Mouse (Mus musculus): ENCODE measurements around the gene Mboat1. TPM values are rescaled to one million over a fixed set of nuclear protein-coding genes. Genes with fewer than 3 reads are reported as not detected.

Mboat1 gene
- polyA plus RNA-seq, 1 experiment from 2014 or later: 1.5 TPM

DNA sequence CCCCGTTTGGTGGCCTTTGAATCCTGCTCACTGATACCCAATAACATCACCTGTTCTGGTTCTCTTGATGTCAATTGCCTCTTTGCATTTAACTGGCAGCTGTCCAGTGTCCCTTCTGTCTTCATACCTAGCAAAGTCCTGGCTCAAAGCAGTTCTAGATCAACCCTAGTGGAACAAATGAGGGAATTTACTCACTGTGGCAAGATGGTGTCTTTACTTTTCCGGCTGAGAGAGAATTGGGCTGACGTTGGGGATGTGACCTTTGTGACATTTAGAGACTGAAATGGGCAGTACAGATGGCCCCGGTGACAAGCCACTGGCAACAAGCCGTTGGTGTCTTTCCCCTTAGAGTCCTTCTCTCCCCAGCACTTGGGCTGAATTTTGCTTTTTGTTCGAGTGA is 118.1 kb downstream of the Mboat1 start:
- TF ChIP-seq CTCF (IDR thresholded peaks at IDR 0.05; ENCODE audit: low read depth): no peak
- no peak for TF ChIP-seq EP300 (IDR thresholded peaks at IDR 0.05; ENCODE audit: low read depth)
- H3K36me3 ChIP-seq (replicated peaks; ENCODE audit: insufficient read depth, low read length): no peaks in the 10 kb centered on the region
- ATAC-seq (no peak), DNase-seq (no peak)
- H3K4me2 ChIP-seq (ENCODE audit: low read depth, low read length): no peak overlapping the region
- H3K9me3 ChIP-seq (ENCODE audit: low read length): no peaks in the 10 kb centered on the region
- H3K27me3 ChIP-seq (ENCODE audit: insufficient read depth, low read length): no peaks in the 10 kb centered on the region
- 65% methylated on average over 6 of the region's 6 CpGs for WGBS (ENCODE audit: insufficient replicate concordance)
- no peak overlapping the region for H3K27ac ChIP-seq (ENCODE audit: low read depth)
- no peaks in the 10 kb centered on the region for H3K4me1 ChIP-seq (ENCODE audit: insufficient read depth)
- no peak overlapping the region for H3K4me3 ChIP-seq (ENCODE audit: low read depth, low read length)
- no peak overlapping the region for H3K9ac ChIP-seq (replicated peaks)

DNA sequence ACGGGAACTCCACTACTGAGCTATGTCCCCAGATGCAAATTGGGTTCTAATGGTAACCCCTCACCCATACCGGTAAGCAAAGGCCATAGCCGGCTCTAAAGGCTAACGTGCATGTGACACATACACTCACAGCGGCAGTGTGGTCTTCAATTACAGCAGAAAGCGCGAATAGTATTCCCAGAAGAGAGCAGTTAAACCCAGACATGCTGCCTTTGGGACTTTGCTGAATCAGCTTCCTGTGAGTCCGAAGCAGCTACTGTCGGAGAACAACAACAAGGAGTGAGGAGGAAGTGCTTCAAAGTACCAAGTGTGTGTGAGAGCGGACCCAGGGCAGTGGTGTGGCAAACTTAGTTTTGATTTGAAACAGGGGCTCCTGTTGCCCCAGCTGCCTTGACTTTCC is 122.5 kb downstream of the Mboat1 start:
- no peak overlapping the region for H3K4me3 ChIP-seq (ENCODE audit: low read depth, low read length)
- no peaks in the 10 kb centered on the region for H3K36me3 ChIP-seq (replicated peaks; ENCODE audit: insufficient read depth, low read length)
- ATAC-seq (no peak), DNase-seq (no peak)
- no peaks in the 10 kb centered on the region for H3K4me1 ChIP-seq (ENCODE audit: insufficient read depth)
- TF ChIP-seq CTCF (IDR thresholded peaks at IDR 0.05; ENCODE audit: low read depth) (no peak), EP300 (IDR thresholded peaks at IDR 0.05; ENCODE audit: low read depth) (no peak)
- 57% methylated on average over 10 of the region's 10 CpGs for WGBS (ENCODE audit: insufficient replicate concordance)
- no peak overlapping the region for H3K27ac ChIP-seq (ENCODE audit: low read depth)
- no peaks in the 10 kb centered on the region for H3K9me3 ChIP-seq (ENCODE audit: low read length)
- no peak overlapping the region for H3K4me2 ChIP-seq (ENCODE audit: low read depth, low read length)
- H3K9ac ChIP-seq (replicated peaks): no peak overlapping the region
- no peaks in the 10 kb centered on the region for H3K27me3 ChIP-seq (ENCODE audit: insufficient read depth, low read length)

DNA sequence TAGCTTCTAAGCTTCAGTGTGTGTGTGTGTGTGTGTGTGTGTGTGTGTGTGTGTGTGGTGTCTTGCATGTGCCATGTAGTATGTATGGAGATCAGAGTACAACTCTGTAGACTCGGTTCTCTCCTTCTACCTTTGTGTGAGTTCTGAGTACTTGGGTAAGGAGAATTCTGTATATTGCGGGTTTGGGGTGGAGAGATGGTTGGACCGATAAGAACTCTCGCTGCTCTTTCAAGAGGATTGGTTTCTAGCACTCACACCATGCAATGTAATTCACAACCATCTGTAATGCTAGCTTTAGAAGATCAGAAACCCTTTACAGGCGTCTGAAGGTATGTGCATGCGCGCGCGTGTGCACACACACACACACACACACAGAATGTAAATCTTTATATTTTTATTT is 123.0 kb downstream of the Mboat1 start:
- DNase-seq (no peak), ATAC-seq (no peak)
- H3K27me3 ChIP-seq (ENCODE audit: insufficient read depth, low read length): no peaks in the 10 kb centered on the region
- no peak overlapping the region for H3K4me3 ChIP-seq (ENCODE audit: low read depth, low read length)
- no peak overlapping the region for H3K9ac ChIP-seq (replicated peaks)
- TF ChIP-seq CTCF (IDR thresholded peaks at IDR 0.05; ENCODE audit: low read depth): no peak
- TF ChIP-seq EP300 (IDR thresholded peaks at IDR 0.05; ENCODE audit: low read depth): no peak
- H3K9me3 ChIP-seq (ENCODE audit: low read length): no peaks in the 10 kb centered on the region
- H3K36me3 ChIP-seq (replicated peaks; ENCODE audit: insufficient read depth, low read length): no peaks in the 10 kb centered on the region
- no peak overlapping the region for H3K4me2 ChIP-seq (ENCODE audit: low read depth, low read length)
- 81% methylated on average over 9 of the region's 9 CpGs for WGBS (ENCODE audit: insufficient replicate concordance)
- H3K27ac ChIP-seq (ENCODE audit: low read depth): no peak overlapping the region
- H3K4me1 ChIP-seq (ENCODE audit: insufficient read depth): no peaks in the 10 kb centered on the region

DNA sequence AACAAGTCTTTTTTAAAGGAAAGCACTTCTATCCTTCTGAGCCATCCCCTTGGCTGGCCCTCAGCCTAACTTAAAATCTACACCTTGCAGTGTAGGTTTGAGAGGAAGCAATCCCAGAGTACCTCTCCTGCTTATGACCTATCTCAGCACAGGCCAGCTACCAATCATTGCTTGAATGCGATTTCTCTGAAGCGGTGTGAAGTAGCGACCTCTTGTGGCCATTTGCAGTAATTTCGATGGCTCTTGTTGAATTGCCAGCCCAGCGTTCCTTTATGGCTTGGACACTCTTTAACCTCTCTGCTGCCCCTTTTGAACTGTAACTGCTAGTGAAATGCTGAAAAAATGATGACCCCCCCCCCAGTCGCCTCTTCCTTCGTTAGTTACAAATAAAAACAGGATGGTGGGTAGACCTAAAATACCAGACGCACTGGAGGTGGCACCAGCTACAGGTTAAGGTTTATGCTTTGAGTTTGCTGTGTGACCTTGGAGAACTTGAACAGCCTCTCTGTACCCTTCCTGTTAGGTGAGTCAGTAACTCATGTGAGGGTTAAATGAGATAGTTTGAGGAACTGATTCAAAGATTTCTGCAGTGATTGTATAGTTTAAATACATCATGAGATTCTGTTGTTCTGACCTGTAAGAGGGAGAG is 123.7 kb downstream of the Mboat1 start:
- 13% methylated on average over 8 of the region's 8 CpGs for WGBS (ENCODE audit: insufficient replicate concordance)
- Histone ChIP-seq H3K4me2 (ENCODE audit: low read depth, low read length) (no peak overlapping the region), H3K27ac (ENCODE audit: low read depth) (no peak overlapping the region), H3K36me3 (replicated peaks; ENCODE audit: insufficient read depth, low read length) (no peaks in the 10 kb centered on the region), H3K4me3 (ENCODE audit: low read depth, low read length) (no peak overlapping the region), H3K4me1 (ENCODE audit: insufficient read depth) (no peaks in the 10 kb centered on the region), H3K9ac (replicated peaks) (no peak overlapping the region), H3K9me3 (ENCODE audit: low read length) (no peaks in the 10 kb centered on the region), H3K27me3 (ENCODE audit: insufficient read depth, low read length) (no peaks in the 10 kb centered on the region)
- TF ChIP-seq CTCF (IDR thresholded peaks at IDR 0.05; ENCODE audit: low read depth) (peak; percentile 92), EP300 (IDR thresholded peaks at IDR 0.05; ENCODE audit: low read depth) (no peak)
- DNase-seq: peak; percentile 72
- ATAC-seq: 0 out of 2 replicates have a peak, but pooled peaks have one; percentile 27

DNA sequence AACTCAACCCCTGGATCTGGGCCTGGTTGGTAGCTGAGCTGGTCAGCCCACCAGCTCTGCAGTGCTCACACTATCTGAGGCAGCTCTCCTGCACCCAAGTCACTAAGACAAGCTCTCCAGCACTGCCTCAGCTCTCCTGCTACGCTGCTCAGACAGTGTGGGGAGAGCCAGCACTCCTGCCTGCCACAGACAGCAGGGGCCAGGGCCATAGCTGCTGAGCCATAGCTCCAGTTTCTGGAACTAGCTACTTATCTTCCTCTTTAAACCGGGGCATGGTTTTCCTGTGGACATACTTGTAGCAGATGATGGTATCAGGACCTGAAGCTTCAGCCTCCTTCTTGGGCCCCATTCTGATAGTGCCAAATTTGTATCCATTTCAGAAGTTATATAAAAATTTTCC is 127.4 kb downstream of the Mboat1 start:
- Histone ChIP-seq H3K36me3 (replicated peaks; ENCODE audit: insufficient read depth, low read length) (no peaks in the 10 kb centered on the region), H3K27me3 (ENCODE audit: insufficient read depth, low read length) (no peaks in the 10 kb centered on the region), H3K27ac (ENCODE audit: low read depth) (no peak overlapping the region), H3K9ac (replicated peaks) (no peak overlapping the region), H3K9me3 (ENCODE audit: low read length) (no peaks in the 10 kb centered on the region), H3K4me1 (ENCODE audit: insufficient read depth) (no peaks in the 10 kb centered on the region), H3K4me2 (ENCODE audit: low read depth, low read length) (no peak overlapping the region), H3K4me3 (ENCODE audit: low read depth, low read length) (no peak overlapping the region)
- DNase-seq (no peak), ATAC-seq (no peak)
- no peak for TF ChIP-seq CTCF (IDR thresholded peaks at IDR 0.05; ENCODE audit: low read depth)
- no peak for TF ChIP-seq EP300 (IDR thresholded peaks at IDR 0.05; ENCODE audit: low read depth)
- WGBS (ENCODE audit: insufficient replicate concordance): 38% methylated on average over 2 of the region's 2 CpGs

DNA sequence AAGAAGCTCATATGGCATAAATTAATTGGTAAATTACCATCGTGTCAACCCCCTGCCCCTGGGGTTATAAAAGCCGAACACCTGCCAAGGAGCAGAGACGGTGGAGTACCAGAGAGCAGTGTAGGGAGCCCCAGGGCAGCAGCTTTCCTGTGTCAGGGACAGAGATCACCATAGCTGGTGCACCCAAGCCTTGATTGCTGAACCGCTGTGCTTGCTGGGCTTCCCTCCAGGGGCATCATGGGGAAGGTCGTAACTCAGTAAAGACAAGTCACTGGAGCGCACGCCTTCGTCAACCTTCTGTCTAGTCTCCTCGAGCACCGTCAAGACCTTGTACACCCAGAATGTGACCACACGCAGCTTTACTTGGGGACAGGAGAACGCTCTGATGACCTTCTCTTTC is 128.0 kb downstream of the Mboat1 start:
- H3K4me2 ChIP-seq (ENCODE audit: low read depth, low read length): no peak overlapping the region
- no peak overlapping the region for H3K4me3 ChIP-seq (ENCODE audit: low read depth, low read length)
- no peaks in the 10 kb centered on the region for H3K27me3 ChIP-seq (ENCODE audit: insufficient read depth, low read length)
- DNase-seq (no peak), ATAC-seq (no peak)
- no peaks in the 10 kb centered on the region for H3K4me1 ChIP-seq (ENCODE audit: insufficient read depth)
- no peak overlapping the region for H3K27ac ChIP-seq (ENCODE audit: low read depth)
- H3K9ac ChIP-seq (replicated peaks): no peak overlapping the region
- H3K9me3 ChIP-seq (ENCODE audit: low read length): no peaks in the 10 kb centered on the region
- no peaks in the 10 kb centered on the region for H3K36me3 ChIP-seq (replicated peaks; ENCODE audit: insufficient read depth, low read length)
- 44% methylated on average over 12 of the region's 12 CpGs for WGBS (ENCODE audit: insufficient replicate concordance)
- no peak for TF ChIP-seq EP300 (IDR thresholded peaks at IDR 0.05; ENCODE audit: low read depth)
- TF ChIP-seq CTCF (IDR thresholded peaks at IDR 0.05; ENCODE audit: low read depth): no peak
